Mouse (Mus musculus) forebrain, embryonic 14.5 days (tissue): Measurements from ENCODE around the gene Chsy1. TPM values are rescaled to one million over a fixed set of nuclear protein-coding genes. Genes with fewer than 3 reads are reported as not detected.

Experiments
- ATAC-seq: fragments of 200-750 bp; cut with Nextera tagmentation; 2 replicates; pipeline ENCODE4 v1.8.0; 2017; ENCODE audit warnings: mild to moderate bottlenecking, moderate library complexity
- DNase-seq: peaks from one replicate; pipeline ENCODE4 v3.0.0-alpha.2; 2015; ENCODE audit warnings: low spot score
- H3K27ac ChIP-seq: fragments of 300-500 bp; sonication (generic); 2 replicates; pipeline ENCODE4 v1.5.1; 2014; ENCODE audit warnings: low read depth, mild to moderate bottlenecking, control low read depth, low read length, moderate library complexity
- H3K27me3 ChIP-seq: fragments of 300-500 bp; sonication (generic); replicated peaks from 2 replicates; pipeline ENCODE4 v1.6.1; 2014; ENCODE audit warnings: low read length, control low read depth, mixed read lengths; ENCODE audit not compliant: control insufficient read depth, insufficient read depth
- H3K36me3 ChIP-seq: fragments of 300-500 bp; sonication (generic); 2 replicates; pipeline ENCODE4 v1.6.1; 2014; ENCODE audit warnings: low read length, control low read depth; ENCODE audit not compliant: control insufficient read depth, insufficient read depth
- H3K4me1 ChIP-seq: fragments of 300-500 bp; sonication (generic); 2 replicates; pipeline ENCODE4 v1.6.1; 2014; ENCODE audit warnings: antibody characterized with exemption, low read length, control low read depth; ENCODE audit not compliant: control insufficient read depth, insufficient read depth
- H3K4me2 ChIP-seq: fragments of 300-500 bp; sonication (generic); 2 replicates; pipeline ENCODE4 v1.6.1; 2014; ENCODE audit warnings: mild to moderate bottlenecking, control low read depth, low read length
- H3K4me3 ChIP-seq: fragments of 300-500 bp; sonication (generic); 2 replicates; pipeline ENCODE4 v1.5.1; 2014; ENCODE audit warnings: low read depth, low read length, control low read depth
- H3K9ac ChIP-seq: fragments of 300-500 bp; sonication (generic); 2 replicates; pipeline ENCODE4 v1.6.1; 2014; ENCODE audit warnings: mild to moderate bottlenecking, low read length, control low read depth, moderate library complexity
- H3K9me3 ChIP-seq: fragments of 300-500 bp; sonication (generic); replicated peaks from 2 replicates; pipeline ENCODE4 v1.6.1; 2016; ENCODE audit warnings: low read length, control low read depth, mixed read lengths; ENCODE audit not compliant: control insufficient read depth
- WGBS: fragments of 180-500 bp; shearing (Covaris S2); extraction: QIAGEN DNeasy Blood & Tissue Kit; methylation state at CpG from one replicate; pipeline ENCODE4 v1.1.7; 2014; 5-methylcytosine and 5-hydroxymethylcytosine counted together
- polyA plus RNA-seq: library from polyadenylated mRNA; unstranded; fragments of >200 nt; fragmentation: Nextera tagmentation; extraction: Ambion mirVana; gene quantifications from 2 replicates; pipeline ENCODE4 v1.2.1, GENCODE M21; 2014

Chsy1 gene
- polyA plus RNA-seq, 1 experiment from 2014 or later = 17.8 TPM

- 95% methylated on average over 27 of the region's 27 CpGs for whole genome bisulfite sequencing
- no peak overlapping the region for H3K9ac ChIP-seq
- H3K27ac ChIP-seq = no peak overlapping the region
- no peak overlapping the region for H3K4me2 ChIP-seq
- no peak overlapping the region for H3K4me3 ChIP-seq
- H3K9me3 ChIP-seq = no peaks in the 10 kb centered on the region
- H3K27me3 ChIP-seq = no peaks in the 10 kb centered on the region
- H3K36me3 ChIP-seq = peaks cover 31% of the 10 kb centered on the region
- no peak for ATAC-seq
- no peaks in the 10 kb centered on the region for H3K4me1 ChIP-seq
- DNase-seq = no peak
Observed at GRCm38 (mm10) chr7:66170802-66171505, 61.6 kb downstream of the Chsy1 start.

- 94% methylated on average over 6 of the region's 6 CpGs for WGBS
- DNase-seq (no peak), ATAC-seq (no peak)
- Histone ChIP-seq H3K27ac (no peak overlapping the region), H3K27me3 (no peaks in the 10 kb centered on the region), H3K4me2 (no peak overlapping the region), H3K4me3 (no peak overlapping the region), H3K9me3 (no peaks in the 10 kb centered on the region), H3K4me1 (no peaks in the 10 kb centered on the region; the same call in 1 of the 2 replicates), H3K36me3 (peaks cover 31% of the 10 kb centered on the region), H3K9ac (no peak overlapping the region)
Observed at GRCm38 (mm10) chr7:66175738-66176137, 66.4 kb downstream of the Chsy1 start.

GRCm38 (mm10) chr7:66176256-66176655, 66.9 kb downstream of the Chsy1 start:
- Histone ChIP-seq H3K27me3 (no peaks in the 10 kb centered on the region), H3K4me2 (no peak overlapping the region), H3K4me1 (no peaks in the 10 kb centered on the region; the same call in 1 of the 2 replicates), H3K9ac (no peak overlapping the region), H3K36me3 (peaks cover 26% of the 10 kb centered on the region), H3K9me3 (no peaks in the 10 kb centered on the region), H3K27ac (no peak overlapping the region), H3K4me3 (no peak overlapping the region)
- no peak for ATAC-seq
- 87% methylated on average over 4 of the region's 4 CpGs for WGBS
- DNase-seq = no peak

- ATAC-seq = no peak
- Histone ChIP-seq H3K36me3 (peaks cover 19% of the 10 kb centered on the region), H3K9ac (no peak overlapping the region), H3K27ac (no peak overlapping the region), H3K4me1 (no peaks in the 10 kb centered on the region; the same call in 1 of the 2 replicates), H3K4me3 (no peak overlapping the region), H3K4me2 (no peak overlapping the region), H3K9me3 (no peaks in the 10 kb centered on the region), H3K27me3 (no peaks in the 10 kb centered on the region)
- no peak for DNase-seq
- 88% methylated on average over 4 of the region's 4 CpGs for WGBS
Observed at GRCm38 (mm10) chr7:66176929-66177328, 67.6 kb downstream of the Chsy1 start.

- DNase-seq (no peak), ATAC-seq (no peak)
- Histone ChIP-seq H3K9ac (no peak overlapping the region), H3K4me3 (no peak overlapping the region), H3K4me2 (no peak overlapping the region), H3K36me3 (peaks cover 13% of the 10 kb centered on the region), H3K27ac (no peak overlapping the region), H3K4me1 (no peaks in the 10 kb centered on the region; the same call in 1 of the 2 replicates), H3K27me3 (no peaks in the 10 kb centered on the region), H3K9me3 (no peaks in the 10 kb centered on the region)
- WGBS = 93% methylated on average over 6 of the region's 6 CpGs
Observed at GRCm38 (mm10) chr7:66178101-66178500, 68.8 kb downstream of the Chsy1 start.

GRCm38 (mm10) chr7:66179120-66179581, 69.8 kb downstream of the Chsy1 start:
- H3K4me3 ChIP-seq = no peak overlapping the region
- ATAC-seq (peak; percentile 53), DNase-seq (no peak)
- no peaks in the 10 kb centered on the region for H3K9me3 ChIP-seq
- H3K9ac ChIP-seq = no peak overlapping the region
- H3K36me3 ChIP-seq = peaks cover 5% of the 10 kb centered on the region
- H3K27ac ChIP-seq = no peak overlapping the region
- no peaks in the 10 kb centered on the region for H3K27me3 ChIP-seq
- WGBS = 58% methylated on average over 10 of the region's 10 CpGs
- no peak overlapping the region for H3K4me2 ChIP-seq
- H3K4me1 ChIP-seq = no peaks in the 10 kb centered on the region; the same call in 1 of the 2 replicates

GRCm38 (mm10) chr7:66179711-66180110, 70.4 kb downstream of the Chsy1 start:
- H3K27me3 ChIP-seq = no peaks in the 10 kb centered on the region
- ATAC-seq = no peak
- WGBS = 78% methylated on average over 7 of the region's 7 CpGs

GRCm38 (mm10) chr7:66180260-66180659, 70.9 kb downstream of the Chsy1 start:
- 96% methylated on average over 3 of the region's 3 CpGs for WGBS
- ATAC-seq = no peak
- no peak for DNase-seq

More at GRCm38 (mm10) chr7:66179711-66180110, 70.4 kb downstream of the Chsy1 start:
- no peaks in the 10 kb centered on the region; the same call in 1 of the 2 replicates for H3K4me1 ChIP-seq
- H3K36me3 ChIP-seq = no peaks in the 10 kb centered on the region; the same call in 1 of the 2 replicates
- no peaks in the 10 kb centered on the region for H3K9me3 ChIP-seq
- H3K9ac ChIP-seq = no peak overlapping the region
- H3K27ac ChIP-seq = no peak overlapping the region
- H3K4me3 ChIP-seq = no peak overlapping the region
- H3K4me2 ChIP-seq = no peak overlapping the region
- no peak for DNase-seq

GRCm38 (mm10) chr7:66180711-66181365, 71.5 kb downstream of the Chsy1 start:
- H3K9ac ChIP-seq = no peak overlapping the region
- no peaks in the 10 kb centered on the region for H3K27me3 ChIP-seq
- 81% methylated on average over 10 of the region's 10 CpGs for WGBS
- H3K36me3 ChIP-seq = no peaks in the 10 kb centered on the region
- no peaks in the 10 kb centered on the region for H3K9me3 ChIP-seq
- DNase-seq = no peak
- H3K4me3 ChIP-seq = no peak overlapping the region
- H3K4me1 ChIP-seq = no peaks in the 10 kb centered on the region; the same call in 1 of the 2 replicates
- no peak for ATAC-seq
- H3K4me2 ChIP-seq = no peak overlapping the region
- no peak overlapping the region for H3K27ac ChIP-seq

More at GRCm38 (mm10) chr7:66180260-66180659, 70.9 kb downstream of the Chsy1 start:
- H3K4me3 ChIP-seq = no peak overlapping the region
- no peak overlapping the region for H3K9ac ChIP-seq
- no peaks in the 10 kb centered on the region; the same call in 1 of the 2 replicates for H3K36me3 ChIP-seq
- no peaks in the 10 kb centered on the region for H3K27me3 ChIP-seq
- H3K27ac ChIP-seq = no peak overlapping the region
- H3K4me2 ChIP-seq = no peak overlapping the region
- no peaks in the 10 kb centered on the region for H3K9me3 ChIP-seq
- H3K4me1 ChIP-seq = no peaks in the 10 kb centered on the region; the same call in 1 of the 2 replicates
